Mouse (Mus musculus) embryo, embryonic 9.5 days (tissue): ENCODE data around the gene Cuedc1.
A peak's percentile ranks its signal among the peaks of the same experiment; 100 is the strongest.
"Not testable (repeated sequence)": the region's sequence is repeated elsewhere in the genome, so short reads cannot be mapped to it uniquely, and the experiment has no call there.

Experiments used
- DNase-seq: peaks from one replicate; pipeline ENCODE4 v3.0.0-alpha.2; 2017; ENCODE audit errors: extremely low spot score

Cuedc1 gene

DNA sequence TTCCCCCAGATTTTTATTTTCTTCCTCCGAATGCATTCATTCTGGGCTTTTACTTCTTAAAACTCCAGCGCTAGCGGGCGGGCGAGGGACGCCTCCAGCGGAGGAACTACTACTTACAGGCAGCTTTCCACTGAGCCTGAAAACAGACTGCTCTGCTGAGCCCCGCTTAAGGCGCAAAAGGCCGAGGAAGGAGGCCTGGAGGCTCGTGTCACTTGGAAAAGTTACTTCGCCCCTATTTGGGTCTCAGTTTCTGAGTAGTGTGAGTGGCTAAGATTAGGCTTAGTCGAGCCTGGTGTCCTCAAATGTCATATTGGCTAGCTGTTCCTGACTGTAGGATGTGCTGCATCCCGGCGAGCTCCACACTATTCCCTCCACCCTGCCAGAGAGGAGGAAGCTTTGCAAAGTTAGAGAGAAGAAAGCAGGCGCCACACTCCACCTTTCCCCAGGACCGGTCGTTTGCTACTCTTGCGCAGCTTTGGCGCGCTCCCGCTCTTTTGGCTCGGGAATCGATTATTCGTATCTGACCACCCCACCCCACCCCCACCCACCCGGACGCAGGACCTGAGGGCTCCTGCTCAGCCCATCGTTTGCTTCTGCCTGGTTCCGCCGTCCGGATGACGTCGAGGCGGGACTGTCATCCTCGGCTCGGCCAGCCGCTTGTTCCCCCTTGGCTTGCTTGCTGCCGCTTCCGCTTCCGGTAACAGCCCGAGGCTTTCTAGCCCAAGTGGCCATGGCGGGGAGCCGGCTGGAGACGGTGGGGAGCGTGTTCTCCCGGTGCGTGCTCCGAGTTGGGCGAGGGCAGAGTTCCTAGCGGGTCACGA, 106.1 kb downstream of the Cuedc1 start, which contains the start of gene Mrps23:
Mrps23 (plus strand) TSS at position 677 of the 821 bp plus-strand sequence.
- peak; percentile 91 for DNase-seq

DNA sequence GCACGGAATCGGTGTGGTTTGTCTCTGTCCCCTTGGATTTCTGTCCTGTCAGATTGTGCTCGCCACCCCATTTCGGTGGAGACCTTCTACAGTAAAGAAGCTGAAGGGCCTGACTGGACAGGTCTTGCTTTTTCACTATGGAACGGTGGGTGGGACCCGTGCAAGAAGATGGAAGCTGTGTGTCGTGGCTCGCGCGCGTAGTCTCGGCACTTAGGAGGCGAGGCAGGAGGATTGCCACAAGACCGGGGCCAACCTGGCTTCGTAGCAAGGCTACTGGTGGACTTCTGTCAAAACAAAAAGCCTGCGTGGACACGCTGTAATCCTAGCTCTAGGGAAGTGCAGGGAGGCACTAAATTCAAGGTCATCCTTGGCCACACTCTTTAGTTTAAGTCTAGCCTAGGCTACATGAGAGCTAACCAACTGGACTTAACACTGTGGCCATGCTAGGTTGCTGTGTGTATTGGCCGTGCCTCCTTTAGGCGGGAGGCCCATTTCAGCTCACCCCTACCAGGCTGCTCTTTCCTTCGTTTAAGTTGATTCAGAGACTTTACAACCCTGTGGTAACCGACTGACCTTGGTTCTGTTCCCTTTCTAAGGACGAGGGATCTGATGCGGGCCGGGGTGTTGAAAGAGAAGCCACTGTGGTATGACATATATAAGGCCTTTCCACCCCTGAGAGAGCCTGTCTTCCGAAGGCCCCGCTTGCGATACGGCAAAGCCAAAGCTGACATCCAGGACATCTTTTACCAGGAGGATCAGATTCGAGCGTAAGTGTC, 106.9 kb downstream of the Cuedc1 start:
- no peak for DNase-seq

DNA sequence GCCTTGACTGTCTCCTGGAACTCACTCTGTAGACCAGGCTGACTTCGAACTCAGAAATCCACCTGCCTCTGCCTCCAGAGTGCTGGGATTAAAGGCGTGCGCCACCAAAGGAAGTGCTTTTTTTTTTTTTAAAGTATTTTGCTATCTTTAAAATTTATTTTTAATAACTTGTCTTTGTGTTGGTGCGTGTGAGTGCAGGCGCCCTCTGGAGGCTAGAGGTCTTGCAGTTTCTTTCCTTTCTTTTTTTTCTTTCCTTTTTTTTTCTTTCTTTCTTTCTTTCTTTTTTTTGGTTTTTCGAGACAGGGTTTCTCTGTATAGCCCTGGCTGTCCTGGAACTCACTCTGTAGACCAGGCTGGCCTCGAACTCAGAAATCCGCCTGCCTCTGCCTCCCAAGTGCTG, 108.7 kb downstream of the Cuedc1 start:
- DNase-seq: not testable (repeated sequence)

DNA sequence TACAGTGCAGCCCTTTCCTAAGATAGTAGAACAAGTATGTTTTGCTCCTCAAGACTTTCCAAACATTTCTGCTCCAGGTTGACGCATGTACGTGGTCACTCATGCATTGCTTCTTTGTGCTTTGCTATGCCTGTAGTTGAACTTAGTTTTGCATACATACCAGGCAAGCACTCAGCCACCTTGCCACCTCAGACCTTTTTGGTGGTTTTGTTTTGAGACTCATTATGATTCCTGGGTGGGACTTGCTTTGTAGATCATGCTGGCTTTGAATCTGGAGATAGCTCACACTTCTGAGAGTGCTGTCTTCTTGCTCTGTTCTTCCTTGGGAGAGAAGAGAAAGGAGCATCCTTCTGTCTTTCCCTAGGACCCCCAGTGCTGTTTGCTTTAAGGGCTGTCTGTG, 109.8 kb downstream of the Cuedc1 start:
- no peak for DNase-seq

DNA sequence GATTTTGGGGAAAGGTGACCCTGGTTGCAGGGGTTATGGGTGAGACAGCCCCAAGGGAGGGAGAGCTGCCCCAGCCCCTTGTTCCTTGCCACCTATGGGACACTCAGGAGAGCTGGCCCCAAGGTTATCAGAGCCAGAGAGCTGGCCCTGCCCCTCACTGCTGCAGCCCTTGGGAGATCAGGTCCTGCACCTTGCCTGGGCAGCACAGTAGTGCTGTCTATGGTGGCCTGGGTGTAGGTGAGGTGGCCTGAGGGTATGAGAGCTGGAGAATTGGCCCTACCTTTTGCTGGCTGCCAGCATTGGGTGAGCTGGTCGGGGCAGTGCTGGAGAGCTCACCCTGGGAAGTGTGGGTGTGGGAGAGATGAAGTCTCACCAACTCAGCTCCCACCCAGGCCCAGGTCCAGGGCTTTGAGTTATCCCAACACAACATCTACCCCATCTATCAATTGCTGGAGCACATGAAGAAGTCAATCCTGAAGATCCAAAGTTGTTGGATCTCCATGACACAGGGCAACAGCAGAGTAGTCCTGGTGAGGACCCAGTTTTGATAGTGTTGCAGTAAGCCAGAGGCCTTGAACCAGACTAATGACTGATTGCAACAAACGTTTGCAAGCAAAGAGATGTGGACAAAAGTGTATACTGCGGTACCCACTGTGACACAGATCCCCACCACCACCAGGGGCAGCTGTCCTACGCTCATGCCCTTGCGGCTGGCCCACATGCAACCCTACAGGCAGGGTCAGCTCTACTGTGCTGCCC, 114.1 kb downstream of the Cuedc1 start:
- DNase-seq: no peak

DNA sequence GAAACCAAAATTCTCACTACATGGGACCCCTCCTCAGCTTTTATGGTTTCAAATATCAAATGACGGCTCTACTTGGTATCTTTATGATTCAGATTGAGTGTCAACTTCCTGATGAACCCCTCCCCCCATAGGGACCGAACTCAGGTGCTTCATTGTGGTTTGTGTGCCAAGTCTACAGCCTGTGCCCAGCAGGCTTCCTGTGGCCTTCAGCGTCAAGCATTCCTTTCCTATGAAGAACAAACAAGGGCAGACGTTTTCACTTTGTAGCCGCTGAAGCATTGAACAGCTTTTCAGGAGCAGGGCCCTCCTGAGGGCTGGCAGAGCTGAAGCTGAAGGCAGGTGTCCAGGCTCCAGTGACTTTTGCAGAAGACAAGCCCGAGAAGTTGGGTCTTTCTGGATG, 115.9 kb downstream of the Cuedc1 start:
- no peak for DNase-seq

DNA sequence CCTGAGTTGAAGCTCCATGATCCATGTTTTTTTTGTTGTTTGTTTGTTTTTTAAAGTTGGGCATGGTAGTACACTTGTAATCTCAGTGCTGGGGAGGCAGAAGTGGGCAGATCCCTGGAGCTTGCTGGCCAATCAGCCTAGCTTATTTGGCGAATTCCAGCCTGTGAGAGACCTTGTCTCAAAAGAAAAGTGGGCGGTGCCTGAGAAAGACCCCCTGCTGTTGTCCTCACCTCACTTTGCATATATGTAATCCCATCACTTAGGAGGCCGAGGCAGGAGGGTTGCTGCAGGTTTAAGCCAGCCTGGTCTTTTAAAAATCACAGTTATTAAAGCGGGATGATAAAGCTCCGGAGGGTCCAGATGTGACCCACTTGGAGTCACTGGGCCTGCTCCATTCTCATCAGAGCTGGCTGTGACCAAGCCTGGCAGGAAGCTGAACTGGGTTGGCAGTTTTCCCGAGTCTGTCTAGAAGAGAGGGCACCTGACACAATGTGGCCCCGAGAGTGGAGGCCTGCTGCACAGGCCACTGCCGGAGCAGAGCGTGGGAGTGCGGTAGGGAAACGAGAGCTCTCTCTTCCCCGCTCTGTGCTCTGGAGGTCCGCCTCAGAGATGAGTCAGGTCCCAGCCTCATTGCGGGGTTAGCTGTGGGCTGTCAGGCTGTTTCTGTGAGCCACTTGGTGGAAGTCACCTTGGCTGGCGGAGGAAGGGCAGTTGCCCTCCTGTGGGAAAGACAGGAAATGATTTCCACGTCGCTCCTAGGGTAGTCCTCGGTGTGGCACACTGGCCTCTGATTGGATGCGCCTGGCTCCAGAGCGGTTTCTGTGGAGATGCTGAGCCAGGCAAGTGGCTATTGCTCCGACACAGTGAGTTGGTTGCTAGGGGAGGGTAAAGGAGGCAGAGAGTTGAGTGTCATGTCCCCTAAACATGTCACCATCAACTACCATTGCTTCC, 117.3 kb downstream of the Cuedc1 start:
- no peak for DNase-seq

DNA sequence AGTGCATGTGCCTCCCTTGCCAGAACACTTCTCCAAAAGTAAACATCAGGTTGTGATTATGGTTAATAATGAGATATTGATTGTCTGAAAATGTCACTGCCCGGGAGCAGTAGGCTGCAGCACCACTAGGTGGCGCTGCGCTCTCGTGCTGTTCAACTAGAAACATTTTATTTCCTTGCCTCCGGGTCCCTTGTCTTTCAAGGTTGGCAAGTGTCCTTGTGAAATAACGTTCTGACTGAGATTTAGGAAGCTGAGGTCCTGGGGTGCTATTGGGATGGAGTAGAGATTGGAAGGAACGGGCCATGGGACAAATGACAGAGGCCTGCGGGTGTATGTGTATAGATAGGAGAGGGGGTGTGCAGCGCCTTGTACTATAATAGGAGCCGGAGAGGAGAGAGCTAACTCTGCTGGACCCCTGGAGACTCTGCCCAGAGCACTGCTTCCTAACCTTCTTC, 118.4 kb downstream of the Cuedc1 start:
- peak; percentile 71 for DNase-seq

DNA sequence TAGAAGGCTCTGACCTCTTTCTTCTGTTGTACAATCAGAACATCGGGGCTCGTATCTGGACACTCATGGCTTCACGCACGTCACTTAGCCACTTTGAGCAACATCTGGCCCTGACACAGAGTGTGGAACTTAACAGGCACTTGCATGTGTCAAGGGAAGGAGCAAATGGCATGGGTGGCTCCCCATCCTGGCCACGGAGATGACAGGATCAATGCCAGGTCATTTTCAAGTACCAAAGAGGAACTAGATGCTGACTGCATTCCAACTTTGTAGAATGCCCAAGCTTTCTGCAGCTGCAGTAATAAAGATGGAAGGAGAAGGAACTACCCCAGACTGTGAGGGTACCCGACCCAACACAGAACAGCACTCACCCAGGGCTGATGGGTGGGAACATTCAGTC, 120.3 kb downstream of the Cuedc1 start:
- DNase-seq: no peak

DNA sequence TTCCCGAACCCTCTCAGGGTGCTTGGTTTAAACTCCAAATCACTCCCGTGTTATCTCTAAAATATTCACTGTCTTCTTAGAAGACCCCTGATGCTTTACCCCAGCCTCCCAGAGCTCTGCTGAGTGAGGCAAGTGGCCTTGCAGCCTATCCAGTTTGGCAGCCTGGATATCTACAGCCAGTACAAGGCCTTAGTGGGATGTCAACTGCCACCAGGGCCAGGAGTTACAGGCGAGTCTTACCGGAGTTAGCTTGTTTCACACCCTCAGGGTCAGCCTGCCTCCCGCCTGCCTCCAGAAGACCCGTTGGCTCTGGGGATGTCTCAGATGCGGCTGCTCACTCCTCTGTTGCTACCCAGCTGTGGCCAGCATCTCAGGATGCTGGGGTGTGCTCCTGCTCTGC, 120.7 kb downstream of the Cuedc1 start:
- DNase-seq: no peak

DNA sequence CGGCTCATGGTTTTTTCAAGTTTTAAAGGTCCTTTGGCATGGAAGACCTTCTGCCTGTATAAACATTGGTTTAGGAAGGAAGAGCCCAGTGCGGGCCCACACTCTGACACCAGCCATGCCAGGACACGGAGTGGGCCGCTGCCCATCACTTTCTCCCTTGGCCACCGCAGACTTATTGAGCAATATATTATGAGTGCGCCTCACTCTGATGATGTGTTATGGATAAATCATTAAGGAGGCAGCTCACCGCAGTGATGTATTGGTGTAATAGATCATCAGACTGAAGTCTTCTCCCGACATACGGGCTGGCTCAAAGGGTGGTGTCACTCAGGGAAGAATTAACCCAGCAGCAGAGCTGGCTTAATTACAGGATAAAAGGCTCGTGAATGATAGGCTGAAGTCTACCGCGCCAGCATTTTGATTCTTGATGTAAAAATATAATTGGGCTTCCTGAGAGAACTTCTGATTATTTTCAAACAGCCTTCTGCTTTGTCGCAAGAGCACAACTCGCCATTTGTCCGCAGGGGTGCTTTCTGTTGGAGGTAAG, 124.1 kb downstream of the Cuedc1 start:
- DNase-seq: no peak

DNA sequence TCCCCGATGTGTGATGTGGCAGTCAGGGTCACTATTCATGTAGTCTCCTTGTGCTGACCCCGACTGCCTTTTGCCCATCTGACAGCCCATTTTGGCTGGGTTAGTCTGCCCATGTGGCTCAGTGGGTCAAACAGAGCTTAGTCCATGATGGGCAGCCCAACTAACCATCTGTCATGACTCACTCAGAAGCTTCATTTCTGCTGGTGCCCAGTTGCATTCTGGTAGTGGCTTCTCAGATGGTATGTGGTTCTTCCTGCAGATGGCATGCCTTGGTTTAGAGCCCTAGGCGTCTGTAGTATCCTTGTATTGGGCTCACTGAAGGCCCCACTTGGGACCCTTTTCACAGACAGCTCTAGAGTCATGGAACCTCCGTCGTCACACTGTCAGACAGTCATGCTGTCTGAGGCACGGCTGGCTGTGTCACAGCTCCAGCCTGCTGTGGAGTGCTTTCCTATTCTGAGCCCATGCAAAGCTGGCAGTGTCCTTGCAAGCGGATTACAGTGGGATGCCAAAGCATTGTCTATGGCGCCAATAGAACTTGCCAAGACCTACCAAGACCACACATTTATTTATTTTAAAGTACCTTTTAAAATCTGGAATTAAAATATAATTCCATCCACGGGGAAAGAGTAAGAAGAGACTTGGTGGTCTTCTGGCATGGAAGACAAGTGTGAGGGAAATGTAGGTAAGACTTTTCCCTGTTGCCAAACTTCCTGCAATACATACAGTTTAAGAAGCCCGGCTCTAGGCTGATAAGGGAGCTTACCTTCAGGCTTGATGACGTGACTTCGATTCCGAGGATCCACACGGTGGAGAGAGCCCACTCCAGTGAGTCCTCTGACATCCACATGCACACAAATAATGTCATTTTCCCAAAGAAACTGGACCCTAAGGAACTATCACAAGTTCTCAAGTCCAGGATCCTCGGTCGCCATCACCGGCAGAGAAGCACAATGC, 129.4 kb downstream of the Cuedc1 start:
- DNase-seq: no peak

DNA sequence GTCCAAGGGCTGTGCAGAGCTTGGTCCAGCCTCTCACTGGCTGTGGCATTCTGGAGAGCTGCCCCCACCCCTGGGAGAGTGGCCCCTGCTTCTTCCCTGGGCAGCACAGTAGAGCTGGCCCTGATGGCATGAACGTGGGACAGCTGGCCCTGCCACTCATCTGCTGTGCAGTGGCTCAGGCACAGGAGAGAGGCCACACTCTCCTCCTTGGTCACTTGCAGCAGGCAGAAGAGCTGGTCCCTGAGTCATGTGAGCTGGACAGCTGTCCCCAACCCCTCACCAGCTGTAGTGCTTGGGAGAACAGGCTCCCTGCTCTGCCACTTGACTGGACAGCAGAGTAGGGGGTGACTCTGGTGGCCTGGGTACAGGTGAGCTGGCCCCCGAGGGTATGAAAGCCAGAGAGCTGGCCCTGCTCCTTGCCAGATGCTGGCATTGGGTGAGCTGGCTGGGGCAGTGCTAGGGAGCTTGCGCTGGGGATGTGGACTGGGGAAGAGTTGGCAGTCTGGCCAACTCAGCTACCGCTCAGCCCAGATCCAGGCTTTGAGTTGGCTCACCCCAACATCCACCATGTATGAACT, 133.4 kb downstream of the Cuedc1 start:
- DNase-seq: no peak

DNA sequence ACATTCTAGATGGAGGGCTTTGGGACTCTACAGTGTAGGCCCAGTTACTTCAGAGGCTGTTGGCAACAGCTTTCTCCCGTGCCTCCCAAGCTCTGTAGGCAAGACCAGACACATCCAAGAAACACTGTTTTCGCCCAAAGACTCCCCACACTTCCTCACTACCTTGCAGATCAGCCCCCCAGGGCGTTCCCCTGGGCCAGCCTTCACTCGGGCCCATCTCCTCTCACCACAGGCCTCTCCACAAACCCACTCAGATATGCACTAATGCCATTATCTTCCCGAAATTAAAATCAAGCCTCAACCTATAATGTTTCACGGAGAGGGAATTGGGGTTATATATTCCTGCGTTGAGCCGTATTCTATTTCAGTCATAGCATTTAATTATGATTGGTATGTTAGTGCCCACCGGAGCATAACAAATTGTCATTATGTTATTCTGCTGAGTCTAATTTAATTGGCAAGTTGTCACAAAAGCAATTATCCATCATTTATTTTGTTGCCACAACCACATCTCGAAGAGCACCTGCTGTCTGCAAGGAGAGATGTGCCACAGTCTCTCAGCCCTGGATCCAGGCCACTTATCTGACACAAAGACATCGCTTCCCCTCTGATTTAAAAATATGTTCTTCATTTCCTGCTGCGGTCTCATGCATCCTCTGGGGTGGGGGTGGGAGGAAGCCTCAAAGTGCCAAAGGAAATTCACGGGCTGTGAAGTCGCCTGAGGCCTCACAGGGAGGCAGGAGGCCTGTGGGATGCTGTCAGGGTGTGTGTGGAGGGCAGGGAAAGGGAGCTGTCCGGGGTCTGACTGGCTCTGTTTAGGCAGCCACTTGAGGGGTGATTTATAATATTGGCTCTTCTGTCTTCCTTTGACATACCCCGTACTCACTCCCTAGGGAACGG, 135.9 kb downstream of the Cuedc1 start:
- DNase-seq: no peak

DNA sequence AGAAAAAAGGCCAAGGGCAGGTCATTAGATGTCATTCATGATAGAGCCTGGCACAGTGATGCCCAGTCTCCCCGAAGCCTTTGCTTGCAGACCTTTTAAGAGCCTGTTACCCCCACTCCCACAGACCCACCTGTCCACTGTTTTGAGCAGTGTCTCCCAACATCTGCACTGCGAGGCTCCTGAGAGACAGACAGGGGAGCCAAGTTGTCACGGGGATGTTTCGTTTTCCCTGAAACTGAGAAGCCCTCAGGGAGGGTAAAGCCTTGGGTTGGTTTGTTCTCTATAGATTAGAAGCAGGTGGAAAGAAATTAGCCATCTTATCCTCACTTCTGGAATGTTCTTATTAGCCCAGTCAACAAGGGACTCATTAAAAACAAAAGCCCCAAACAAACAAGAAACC, 136.9 kb downstream of the Cuedc1 start:
- no peak for DNase-seq

DNA sequence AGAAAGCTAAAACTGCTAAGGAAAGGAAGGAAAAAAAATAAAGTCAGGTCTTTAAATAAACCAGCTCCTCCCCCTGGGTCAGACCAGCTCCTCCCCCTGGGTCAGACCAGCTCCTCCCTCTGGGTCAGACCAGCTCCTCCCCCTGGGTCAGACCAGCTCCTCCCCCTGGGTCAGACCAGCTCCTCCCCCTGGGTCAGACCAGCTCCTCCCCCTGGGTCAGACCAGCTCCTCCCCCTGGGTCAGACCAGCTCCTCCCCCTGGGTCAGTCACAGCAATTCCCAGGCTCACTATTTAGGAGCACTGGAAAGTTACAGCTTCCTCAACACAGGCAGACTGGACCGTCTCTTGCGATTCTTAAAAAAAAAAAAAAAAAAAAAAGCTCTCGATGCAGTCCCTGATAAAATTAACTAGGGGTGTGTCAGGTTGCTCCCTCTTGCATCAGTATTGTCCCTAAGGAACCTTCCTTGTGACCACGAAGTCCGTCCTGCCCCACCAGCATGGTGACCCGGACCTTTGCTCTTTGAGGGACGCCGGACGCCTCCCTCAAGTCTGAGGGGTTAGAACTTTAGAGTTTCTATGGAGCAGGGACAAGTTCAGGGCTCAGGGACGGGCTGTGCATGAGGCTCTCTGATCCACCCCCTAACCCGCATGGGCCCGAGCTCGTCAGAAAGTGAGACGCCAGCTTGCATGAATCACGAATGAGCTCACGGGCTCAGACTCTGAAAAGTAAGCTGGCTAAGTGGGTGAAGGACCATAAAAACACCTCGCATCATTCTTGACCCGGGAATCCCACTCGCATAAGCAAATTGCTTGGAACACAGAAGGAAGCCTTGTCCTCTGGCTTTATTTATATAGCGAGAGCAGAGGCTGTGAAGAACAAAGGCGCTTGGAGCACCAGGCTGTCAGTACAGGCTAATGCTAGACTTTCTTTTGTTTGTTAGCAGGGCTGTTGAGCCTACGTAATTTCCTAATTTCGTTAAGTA, 137.7 kb downstream of the Cuedc1 start:
- peak; percentile 68 for DNase-seq

DNA sequence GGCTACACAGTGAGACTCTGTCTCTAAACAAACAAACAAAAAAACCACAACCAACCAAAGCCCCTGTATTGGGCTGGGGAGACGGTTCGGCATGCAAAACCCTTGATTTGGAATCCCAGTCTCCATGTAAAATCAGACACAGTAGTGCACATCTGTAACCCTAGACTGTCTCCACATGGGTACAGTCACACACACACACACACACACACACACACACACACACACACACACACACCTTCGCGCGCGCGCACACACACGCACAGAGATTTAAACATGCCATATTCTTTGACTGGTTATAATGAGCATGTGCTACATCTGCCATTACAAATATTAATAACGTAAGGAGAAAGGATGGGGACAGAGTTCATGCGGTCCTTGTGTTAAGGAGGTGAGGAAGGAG, 142.4 kb downstream of the Cuedc1 start:
- no peak for DNase-seq
